Mouse (Mus musculus): ENCODE measurements around the gene Usp20. TPM values are rescaled to one million over a fixed set of nuclear protein-coding genes. Genes with fewer than 3 reads are reported as not detected.
"Not testable (repeated sequence)": the region's sequence is repeated elsewhere in the genome, so short reads cannot be mapped to it uniquely, and the experiment has no call there.

Usp20 gene
- total and polyA plus RNA-seq, 2 experiments from 2014 or later: 31.2 to 78.4 TPM

- Histone ChIP-seq H3K4me2 (ENCODE audit: low read depth, low read length) (no peak overlapping the region), H3K27me3 (ENCODE audit: control insufficient read depth, insufficient read depth, low read length) (no peaks in the 10 kb centered on the region), H3K27ac (ENCODE audit: low read depth) (no peak overlapping the region), H3K9ac (replicated peaks; ENCODE audit: low read depth, low read length) (no peak overlapping the region), H3K36me3 (replicated peaks; ENCODE audit: control insufficient read depth, insufficient read depth, low read length) (no peaks in the 10 kb centered on the region), H3K9me3 (replicated peaks; ENCODE audit: control insufficient read depth, low read length) (no peaks in the 10 kb centered on the region), H3K4me1 (ENCODE audit: control insufficient read depth, insufficient read depth) (no peaks in the 10 kb centered on the region), H3K4me3 (ENCODE audit: low read depth, low read length) (no peak overlapping the region)
- DNase-seq (ENCODE audit: low spot score) (no peak), ATAC-seq (ENCODE audit: insufficient read depth, low read depth) (no peak)
- TF ChIP-seq EP300 (IDR thresholded peaks at IDR 0.05; ENCODE audit: low read depth) (no peak), CTCF (IDR thresholded peaks at IDR 0.05; ENCODE audit: low read depth) (no peak)
- 43% methylated on average over 4 of the region's 4 CpGs for WGBS
Observed at GRCm38 (mm10) chr2:30938574-30938991, 43.5 kb upstream of the Usp20 start.

GRCm38 (mm10) chr2:30941586-30941985, 40.5 kb upstream of the Usp20 start:
- no peaks in the 10 kb centered on the region for H3K4me1 ChIP-seq (ENCODE audit: control insufficient read depth, insufficient read depth)
- DNase-seq (ENCODE audit: low spot score): no peak
- no peaks in the 10 kb centered on the region for H3K27me3 ChIP-seq (ENCODE audit: control insufficient read depth, insufficient read depth, low read length)
- H3K4me3 ChIP-seq (ENCODE audit: low read depth, low read length): no peak overlapping the region
- ATAC-seq (ENCODE audit: insufficient read depth, low read depth): no peak
- no peak overlapping the region for H3K9ac ChIP-seq (replicated peaks; ENCODE audit: low read depth, low read length)
- no peak overlapping the region for H3K4me2 ChIP-seq (ENCODE audit: low read depth, low read length)
- TF ChIP-seq EP300 (IDR thresholded peaks at IDR 0.05; ENCODE audit: low read depth) (no peak), CTCF (IDR thresholded peaks at IDR 0.05; ENCODE audit: low read depth) (no peak)
- no peaks in the 10 kb centered on the region for H3K9me3 ChIP-seq (replicated peaks; ENCODE audit: control insufficient read depth, low read length)
- no peak overlapping the region for H3K27ac ChIP-seq (ENCODE audit: low read depth)
- 83% methylated on average over 5 of the region's 5 CpGs for WGBS
- no peaks in the 10 kb centered on the region for H3K36me3 ChIP-seq (replicated peaks; ENCODE audit: control insufficient read depth, insufficient read depth, low read length)

GRCm38 (mm10) chr2:30942116-30942515, 40.0 kb upstream of the Usp20 start:
- H3K4me1 ChIP-seq (ENCODE audit: control insufficient read depth, insufficient read depth); H3K36me3 ChIP-seq (replicated peaks; ENCODE audit: control insufficient read depth, insufficient read depth, low read length); H3K9me3 ChIP-seq (replicated peaks; ENCODE audit: control insufficient read depth, low read length); DNase-seq (ENCODE audit: low spot score); ATAC-seq (ENCODE audit: insufficient read depth, low read depth); H3K9ac ChIP-seq (replicated peaks; ENCODE audit: low read depth, low read length); H3K27me3 ChIP-seq (ENCODE audit: control insufficient read depth, insufficient read depth, low read length); H3K27ac ChIP-seq (ENCODE audit: low read depth): not testable (repeated sequence)
- H3K4me2 ChIP-seq (ENCODE audit: low read depth, low read length): peak overlapping the region; percentile 59; the same call in 1 of the 2 replicates
- WGBS: 42% methylated on average over 7 of the region's 7 CpGs
- peak overlapping the region; percentile 48; the same call in 1 of the 2 replicates for H3K4me3 ChIP-seq (ENCODE audit: low read depth, low read length)

GRCm38 (mm10) chr2:30942603-30943011, 39.5 kb upstream of the Usp20 start:
- TF ChIP-seq CTCF (IDR thresholded peaks at IDR 0.05; ENCODE audit: low read depth): peak; percentile 87
- no peak for TF ChIP-seq EP300 (IDR thresholded peaks at IDR 0.05; ENCODE audit: low read depth)
- Histone ChIP-seq H3K4me2 (ENCODE audit: low read depth, low read length) (peak overlapping the region; percentile 59), H3K4me3 (ENCODE audit: low read depth, low read length) (peak overlapping the region; percentile 48), H3K27ac (ENCODE audit: low read depth) (no peak overlapping the region), H3K4me1 (ENCODE audit: control insufficient read depth, insufficient read depth) (no peaks in the 10 kb centered on the region), H3K9ac (replicated peaks; ENCODE audit: low read depth, low read length) (no peak overlapping the region), H3K9me3 (replicated peaks; ENCODE audit: control insufficient read depth, low read length) (no peaks in the 10 kb centered on the region), H3K36me3 (replicated peaks; ENCODE audit: control insufficient read depth, insufficient read depth, low read length) (no peaks in the 10 kb centered on the region), H3K27me3 (ENCODE audit: control insufficient read depth, insufficient read depth, low read length) (no peaks in the 10 kb centered on the region)
- peak; percentile 90 for DNase-seq (ENCODE audit: low spot score)
- WGBS: 24% methylated on average over 16 of the region's 16 CpGs
- ATAC-seq (ENCODE audit: insufficient read depth, low read depth): peak; percentile 76

GRCm38 (mm10) chr2:30952457-30952823, 29.6 kb upstream of the Usp20 start:
- peaks cover 14% of the 10 kb centered on the region for H3K4me1 ChIP-seq (ENCODE audit: control insufficient read depth, insufficient read depth)
- peaks cover 18% of the 10 kb centered on the region for H3K36me3 ChIP-seq (replicated peaks; ENCODE audit: control insufficient read depth, insufficient read depth, low read length)
- DNase-seq (ENCODE audit: low spot score) (no peak), ATAC-seq (ENCODE audit: insufficient read depth, low read depth) (no peak; the same call in 1 of the 2 replicates)
- peak overlapping the region; percentile 62 for H3K27ac ChIP-seq (ENCODE audit: low read depth)
- 27% methylated on average over 5 of the region's 5 CpGs for WGBS
- H3K9ac ChIP-seq (replicated peaks; ENCODE audit: low read depth, low read length): no peak overlapping the region
- no peak for TF ChIP-seq CTCF (IDR thresholded peaks at IDR 0.05; ENCODE audit: low read depth)
- no peak for TF ChIP-seq EP300 (IDR thresholded peaks at IDR 0.05; ENCODE audit: low read depth)
- no peaks in the 10 kb centered on the region; the same call in 1 of the 2 replicates for H3K27me3 ChIP-seq (ENCODE audit: control insufficient read depth, insufficient read depth, low read length)
- H3K9me3 ChIP-seq (replicated peaks; ENCODE audit: control insufficient read depth, low read length): no peaks in the 10 kb centered on the region
- peak overlapping the region; percentile 95 for H3K4me2 ChIP-seq (ENCODE audit: low read depth, low read length)
- peak overlapping the region; percentile 83 for H3K4me3 ChIP-seq (ENCODE audit: low read depth, low read length)

GRCm38 (mm10) chr2:30952824-30953490, 29.1 kb upstream of the Usp20 start, which contains the start of gene Tor1b:
Gene Tor1b, plus strand, starts transcription at chr2:30952959.
- DNase-seq (ENCODE audit: low spot score) (peak; percentile 92), ATAC-seq (ENCODE audit: insufficient read depth, low read depth) (peak; percentile 91)
- H3K4me1 ChIP-seq (ENCODE audit: control insufficient read depth, insufficient read depth): peaks cover 14% of the 10 kb centered on the region
- no peaks in the 10 kb centered on the region; the same call in 1 of the 2 replicates for H3K27me3 ChIP-seq (ENCODE audit: control insufficient read depth, insufficient read depth, low read length)
- H3K9ac ChIP-seq (replicated peaks; ENCODE audit: low read depth, low read length): peak within 1 kb of the TSS; percentile 82
- no peaks in the 10 kb centered on the region for H3K9me3 ChIP-seq (replicated peaks; ENCODE audit: control insufficient read depth, low read length)
- H3K4me2 ChIP-seq (ENCODE audit: low read depth, low read length): peak within 1 kb of the TSS; percentile 95
- WGBS: 0% methylated on average over 60 of the region's 60 CpGs
- H3K27ac ChIP-seq (ENCODE audit: low read depth): peak within 1 kb of the TSS; percentile 78
- peak within 1 kb of the TSS; percentile 83 for H3K4me3 ChIP-seq (ENCODE audit: low read depth, low read length)
- peaks cover 23% of the 10 kb centered on the region for H3K36me3 ChIP-seq (replicated peaks; ENCODE audit: control insufficient read depth, insufficient read depth, low read length)
- TF ChIP-seq CTCF (IDR thresholded peaks at IDR 0.05; ENCODE audit: low read depth) (peak; percentile 24), EP300 (IDR thresholded peaks at IDR 0.05; ENCODE audit: low read depth) (no peak)

All from heart, postnatal 0 days (tissue).